Mouse (Mus musculus) MEL (cell line): ENCODE measurements around the gene Gxylt1. TPM values are rescaled to one million over a fixed set of nuclear protein-coding genes. Genes with fewer than 3 reads are reported as not detected.

ENCODE experiments used
- DNase-seq: peaks from one replicate; pipeline ENCODE4 v3.0.0; 2011; ENCODE audit warnings: low read depth, low spot score
- H3K27ac ChIP-seq: 2 replicates; pipeline ENCODE4 v1.5.1; 2012; ENCODE audit warnings: low read depth, mild to moderate bottlenecking, control low read depth, low read length, moderate library complexity; ENCODE audit not compliant: control insufficient read depth
- H3K27me3 ChIP-seq, 2 experiments: fragments of 150-350 bp in 1 of 2; sonication (generic) in 1 of 2; 2 replicates each; pipeline ENCODE4 v1.6.1; 2012; ENCODE audit warnings: low read length in 2 of 2, mild to moderate bottlenecking in 2 of 2, improper control_type of control experiment in 1 of 2, moderate library complexity in 1 of 2; ENCODE audit not compliant: insufficient read depth in 2 of 2, control insufficient read depth in 1 of 2
- H3K36me3 ChIP-seq, 2 experiments: 2 replicates each; pipeline ENCODE4 v1.6.1; 2012 to 2014; ENCODE audit warnings: low read length in 2 of 2, improper control_type of control experiment in 1 of 2, inconsistent platforms in 1 of 2, mild to moderate bottlenecking in 1 of 2; ENCODE audit not compliant: insufficient read depth in 2 of 2, control insufficient read depth in 1 of 2
- H3K4me1 ChIP-seq, 2 experiments: fragments of 150-350 bp in 1 of 2; sonication (generic) in 1 of 2; 2 replicates each; pipeline ENCODE4 v1.6.1; 2012; ENCODE audit warnings: low read length in 2 of 2, improper control_type of control experiment in 1 of 2, mild to moderate bottlenecking in 1 of 2; ENCODE audit not compliant: insufficient read depth in 2 of 2, control insufficient read depth in 1 of 2
- H3K4me3 ChIP-seq, 2 experiments: fragments of 150-350 bp in 1 of 2; sonication (generic) in 1 of 2; 2 replicates each; pipeline ENCODE4 v1.5.1; 2012; ENCODE audit warnings: low read depth in 2 of 2, low read length in 2 of 2, mild to moderate bottlenecking in 2 of 2, moderate library complexity in 2 of 2, control low read depth in 1 of 2, improper control_type of control experiment in 1 of 2; ENCODE audit not compliant: control insufficient read depth in 1 of 2, insufficient read depth in 1 of 2
- H3K79me2 ChIP-seq: 2 replicates; pipeline ENCODE4 v1.6.1; 2012; ENCODE audit warnings: mild to moderate bottlenecking, low read length, moderate library complexity; ENCODE audit not compliant: control insufficient read depth, poor library complexity, insufficient read depth
- H3K9ac ChIP-seq: 2 replicates; pipeline ENCODE4 v1.6.1; 2012; ENCODE audit warnings: low read depth, mild to moderate bottlenecking, control low read depth, low read length, moderate library complexity; ENCODE audit not compliant: control insufficient read depth, poor library complexity, severe bottlenecking
- H3K9me3 ChIP-seq: fragments of 150-350 bp; sonication (generic); replicated peaks from 2 replicates; pipeline ENCODE4 v1.6.1; 2012; ENCODE audit warnings: mild to moderate bottlenecking, low read length, improper control_type of control experiment, moderate library complexity; ENCODE audit not compliant: insufficient read depth
- CHD1 ChIP-seq: IDR thresholded peaks from 2 replicates; pipeline ENCODE4 v1.6.1; 2012; ENCODE audit warnings: low read depth, mild to moderate bottlenecking, inconsistent platforms, low read length, improper control_type of control experiment
- CHD2 ChIP-seq: IDR thresholded peaks from 2 replicates; pipeline ENCODE4 v1.6.1; 2011; ENCODE audit warnings: low read length, improper control_type of control experiment
- CTCF ChIP-seq, 3 experiments: IDR thresholded peaks in 2 of 3; conservative IDR thresholded peaks in 1 of 3; 2 replicates each; pipeline ENCODE4 v1.5.1; 2011 to 2012; ENCODE audit warnings: low read length in 3 of 3, low read depth in 2 of 3, mild to moderate bottlenecking in 2 of 3, improper control_type of control experiment in 1 of 3, inconsistent platforms in 1 of 3, mixed read lengths in 1 of 3, moderate library complexity in 1 of 3; ENCODE audit not compliant: control insufficient read depth in 1 of 3, insufficient read depth in 1 of 3, poor library complexity in 1 of 3, severe bottlenecking in 1 of 3
- ELF1 ChIP-seq: IDR thresholded peaks from 2 replicates; pipeline ENCODE4 v1.6.1; 2014; ENCODE audit warnings: low read depth, mild to moderate bottlenecking, inconsistent platforms, low read length, improper control_type of control experiment, moderate library complexity
- JUND ChIP-seq: IDR thresholded peaks from 2 replicates; pipeline ENCODE4 v1.6.1; 2011; ENCODE audit warnings: low read depth, mild to moderate bottlenecking, improper control_type of control experiment, low read length
- MAX ChIP-seq: IDR thresholded peaks from 2 replicates; pipeline ENCODE4 v1.6.1; 2011; ENCODE audit warnings: low read length, improper control_type of control experiment
- MYB ChIP-seq: IDR thresholded peaks from 2 replicates; pipeline ENCODE4 v1.6.1; 2011; ENCODE audit warnings: mild to moderate bottlenecking, low read depth, low read length, improper control_type of control experiment
- MYC ChIP-seq: IDR thresholded peaks from 2 replicates; pipeline ENCODE4 v1.6.1; 2011; ENCODE audit warnings: low read depth, mild to moderate bottlenecking, low read length, improper control_type of control experiment, moderate library complexity
- NELFE ChIP-seq: IDR thresholded peaks from 2 replicates; pipeline ENCODE4 v1.6.1; 2011; ENCODE audit warnings: low read depth, low read length, improper control_type of control experiment
- NRF1 ChIP-seq: IDR thresholded peaks from 2 replicates; pipeline ENCODE4 v1.6.1; 2014; ENCODE audit warnings: low read depth, mild to moderate bottlenecking, inconsistent platforms, low read length, improper control_type of control experiment, moderate library complexity; ENCODE audit not compliant: poor library complexity, insufficient read depth, severe bottlenecking
- POLR2AphosphoS2 ChIP-seq: IDR thresholded peaks from 2 replicates; pipeline ENCODE4 v1.6.1; 2011; ENCODE audit warnings: low read length, improper control_type of control experiment
- POLR2AphosphoS5 ChIP-seq: IDR thresholded peaks from 2 replicates; pipeline ENCODE4 v1.6.1; 2012; ENCODE audit warnings: low read depth, borderline replicate concordance, mild to moderate bottlenecking, inconsistent platforms, low read length, moderate library complexity, mixed read lengths
- RCOR1 ChIP-seq: IDR thresholded peaks from 2 replicates; pipeline ENCODE4 v1.6.1; 2012; ENCODE audit warnings: low read depth, mild to moderate bottlenecking, inconsistent platforms, low read length, improper control_type of control experiment
- SIN3A ChIP-seq: IDR thresholded peaks from 2 replicates; pipeline ENCODE4 v1.6.1; 2012; ENCODE audit warnings: low read length, improper control_type of control experiment, inconsistent platforms
- SMC3 ChIP-seq: IDR thresholded peaks from 2 replicates; pipeline ENCODE4 v1.6.1; 2011; ENCODE audit warnings: low read depth, low read length, improper control_type of control experiment
- TCF12 ChIP-seq: IDR thresholded peaks from 2 replicates; pipeline ENCODE4 v1.6.1; 2014; ENCODE audit warnings: low read depth, mild to moderate bottlenecking, inconsistent platforms, low read length, improper control_type of control experiment, moderate library complexity
- UBTF ChIP-seq: IDR thresholded peaks from 2 replicates; pipeline ENCODE4 v1.6.1; 2012; ENCODE audit warnings: low read depth, mild to moderate bottlenecking, inconsistent platforms, low read length, improper control_type of control experiment, moderate library complexity, borderline replicate concordance; ENCODE audit not compliant: insufficient read depth
- USF1 ChIP-seq: IDR thresholded peaks from 2 replicates; pipeline ENCODE4 v1.6.1; 2014; ENCODE audit warnings: low read depth, mild to moderate bottlenecking, inconsistent platforms, low read length, improper control_type of control experiment, moderate library complexity
- USF2 ChIP-seq, 2 experiments: IDR thresholded peaks; 2 replicates each; pipeline ENCODE4 v1.6.1; 2011 to 2012; ENCODE audit warnings: improper control_type of control experiment in 2 of 2, low read length in 2 of 2, borderline replicate concordance in 1 of 2, inconsistent platforms in 1 of 2, low read depth in 1 of 2, mild to moderate bottlenecking in 1 of 2; ENCODE audit not compliant: insufficient read depth in 1 of 2
- ZMIZ1 ChIP-seq: IDR thresholded peaks from 2 replicates; pipeline ENCODE4 v1.6.1; 2012; ENCODE audit warnings: low read depth, mild to moderate bottlenecking, inconsistent platforms, low read length, improper control_type of control experiment, moderate library complexity
- ZNF384 ChIP-seq: IDR thresholded peaks from 2 replicates; pipeline ENCODE4 v1.6.1; 2012; ENCODE audit warnings: low read depth, mild to moderate bottlenecking, inconsistent platforms, low read length, improper control_type of control experiment
- polyA plus RNA-seq, 2 experiments: library from polyadenylated mRNA; stranded (reverse) in 1 of 2; unstranded in 1 of 2; fragments of >175 nt in 1 of 2; fragments of >200 nt in 1 of 2; gene quantifications; 2 replicates each; pipeline versions ENCODE4 v1.2.1 to v1.2.4; 2012; ENCODE audit warnings: low replicate concordance in 2 of 2, low read depth in 1 of 2; ENCODE audit not compliant: insufficient read length in 2 of 2, insufficient read depth in 1 of 2, missing spikeins in 1 of 2
- total RNA-seq: library from RNA; depleted of rRNA; stranded (reverse); fragments of 300-350 nt; gene quantifications from 2 replicates; pipeline ENCODE4 v1.2.3, GENCODE M21; 2012

Gxylt1 gene
- total and polyA plus RNA-seq, 3 experiments = 5.3 to 48.9 (median 9.9) TPM

DNA sequence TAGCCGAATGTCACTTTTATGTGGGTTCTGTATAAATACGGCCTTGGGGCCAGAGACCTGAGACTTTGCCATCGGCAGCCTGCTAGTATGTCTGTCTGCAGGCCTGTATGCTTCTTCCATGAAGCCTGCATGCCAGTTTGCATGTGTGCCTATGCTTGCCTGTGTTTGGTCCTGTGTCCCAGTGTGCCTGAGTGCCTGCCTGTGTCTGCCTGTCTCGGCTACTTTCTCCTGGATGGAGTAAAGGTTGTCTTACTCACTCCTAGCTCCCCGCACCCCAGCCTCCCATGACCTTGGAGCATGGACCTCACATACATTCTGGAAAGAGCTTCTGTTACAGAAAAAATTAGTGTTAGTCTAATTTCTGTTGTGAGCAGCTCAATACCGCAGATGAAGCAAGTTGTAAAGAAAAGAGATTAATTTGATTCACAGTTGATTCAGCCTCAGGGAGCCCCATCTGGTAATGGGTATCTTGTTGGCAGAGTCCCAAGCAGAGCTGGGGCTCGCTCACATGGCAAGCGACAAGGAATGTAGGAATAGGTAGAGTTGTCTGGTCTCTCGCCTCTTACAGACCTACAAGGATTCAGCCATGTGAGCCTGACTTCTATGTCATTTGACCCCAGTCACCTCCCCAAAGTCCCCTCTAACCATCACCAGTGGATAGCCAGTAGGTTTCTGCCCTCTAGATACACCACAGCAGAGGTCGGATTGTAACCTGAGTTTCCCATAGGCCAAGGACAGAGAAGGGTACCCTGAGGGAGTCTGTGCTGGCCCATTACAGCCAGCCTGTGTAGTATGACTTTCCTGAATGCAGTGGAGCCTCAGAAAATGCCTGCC is 47.8 kb downstream of the Gxylt1 start:
- Histone ChIP-seq H3K9me3 (no peaks in the 10 kb centered on the region), H3K79me2 (no peaks in the 10 kb centered on the region), H3K4me3 (no peak overlapping the region), H3K4me1 (no peaks in the 10 kb centered on the region), H3K27me3 (no peaks in the 10 kb centered on the region), H3K9ac (no peak overlapping the region), H3K27ac (no peak overlapping the region), H3K36me3 (no peaks in the 10 kb centered on the region)
- TF ChIP-seq RCOR1 (no peak), JUND (no peak), USF1 (no peak), SMC3 (no peak), ZMIZ1 (no peak), CTCF (IDR thresholded peaks at IDR 0.05 in 2 of 3, conservative IDR thresholded peaks at IDR 0.05 in 1 of 3; ENCODE audit: control insufficient read depth in 1 of 3, insufficient read depth in 1 of 3, low read depth in 2 of 3, low read length in 3 of 3, poor library complexity in 1 of 3, severe bottlenecking in 1 of 3) (no peak), MYC (no peak), USF2 (IDR thresholded peaks at IDR 0.05; ENCODE audit: borderline replicate concordance in 1 of 2, insufficient read depth in 1 of 2, low read depth in 1 of 2, low read length in 2 of 2) (no peak), NELFE (no peak), ZNF384 (no peak), MYB (no peak), ELF1 (no peak), POLR2AphosphoS2 (no peak), UBTF (no peak), MAX (no peak), NRF1 (no peak), CHD1 (no peak), POLR2AphosphoS5 (no peak), SIN3A (no peak), TCF12 (no peak)
- no peak for DNase-seq

DNA sequence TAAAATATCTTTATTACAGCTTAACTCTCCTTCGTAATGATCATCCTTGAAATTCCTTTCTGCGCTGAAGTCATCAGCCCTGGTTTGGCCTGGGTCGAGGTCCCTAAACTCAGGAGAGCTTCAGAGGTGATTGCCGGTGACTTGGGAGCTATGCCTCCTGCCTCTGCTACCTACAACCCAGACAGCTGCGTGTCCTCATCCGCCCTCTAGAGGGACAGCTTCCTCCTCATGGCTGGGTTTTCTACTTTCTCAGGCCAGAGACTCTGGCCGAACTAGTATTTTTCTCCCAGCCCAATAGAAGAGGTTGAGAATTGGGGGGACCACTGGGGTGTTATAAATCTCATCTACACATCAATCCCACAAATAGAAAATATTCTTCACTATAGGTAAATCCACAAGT is 52.5 kb downstream of the Gxylt1 start:
- DNase-seq = no peak
- no peak for TF ChIP-seq CHD2
- TF ChIP-seq CTCF (IDR thresholded peaks at IDR 0.05 in 2 of 3, conservative IDR thresholded peaks at IDR 0.05 in 1 of 3; ENCODE audit: control insufficient read depth in 1 of 3, insufficient read depth in 1 of 3, low read depth in 2 of 3, low read length in 3 of 3, poor library complexity in 1 of 3, severe bottlenecking in 1 of 3) = peak in 2 of 3 experiments; percentile 4 to 6; a peak in 1 of 6 replicates
- no peaks in the 10 kb centered on the region for H3K4me1 ChIP-seq
- no peak overlapping the region for H3K27ac ChIP-seq
- no peaks in the 10 kb centered on the region for H3K79me2 ChIP-seq
- H3K9me3 ChIP-seq = no peaks in the 10 kb centered on the region
- no peaks in the 10 kb centered on the region for H3K36me3 ChIP-seq
- no peak overlapping the region for H3K9ac ChIP-seq
- no peaks in the 10 kb centered on the region for H3K27me3 ChIP-seq
- H3K4me3 ChIP-seq = no peak overlapping the region
